Mouse (Mus musculus): ENCODE data around the gene Fhad1. TPM values are rescaled to one million over a fixed set of nuclear protein-coding genes. Genes with fewer than 3 reads are reported as not detected.

The Fhad1 gene
- polyA plus RNA-seq, 1 experiment from 2014 or later = 3.9 TPM

GRCm38 (mm10) chr4:142039662-142040353, 24.9 kb upstream of the Fhad1 start:
- H3K9ac ChIP-seq = no peak overlapping the region
- H3K9me3 ChIP-seq (replicated peaks) = no peaks in the 10 kb centered on the region
- H3K27ac ChIP-seq (ENCODE audit: poor library complexity, severe bottlenecking) = peak overlapping the region; percentile 91
- no peak overlapping the region for H3K4me2 ChIP-seq
- peak; percentile 74 for ATAC-seq (ENCODE audit: insufficient number of reproducible peaks, low FRiP score)
- H3K4me3 ChIP-seq = no peak overlapping the region
- 34% methylated on average over 9 of the region's 9 CpGs for WGBS
- no peaks in the 10 kb centered on the region for H3K27me3 ChIP-seq (replicated peaks)
- H3K36me3 ChIP-seq = peaks cover 18% of the 10 kb centered on the region; the same call in 1 of the 2 replicates
- H3K4me1 ChIP-seq (replicated peaks) = peaks cover 63% of the 10 kb centered on the region

GRCm38 (mm10) chr4:142037897-142038296, 23.0 kb upstream of the Fhad1 start:
- Histone ChIP-seq H3K9ac (no peak overlapping the region), H3K4me1 (replicated peaks) (peaks cover 46% of the 10 kb centered on the region), H3K27ac (ENCODE audit: poor library complexity, severe bottlenecking) (no peak overlapping the region), H3K27me3 (replicated peaks) (no peaks in the 10 kb centered on the region), H3K36me3 (peaks cover 18% of the 10 kb centered on the region; the same call in 1 of the 2 replicates), H3K4me3 (no peak overlapping the region), H3K4me2 (no peak overlapping the region), H3K9me3 (replicated peaks) (no peaks in the 10 kb centered on the region)
- ATAC-seq (ENCODE audit: insufficient number of reproducible peaks, low FRiP score) = no peak
- WGBS = 49% methylated on average over 4 of the region's 4 CpGs

GRCm38 (mm10) chr4:142028533-142028932, 13.7 kb upstream of the Fhad1 start:
- Histone ChIP-seq H3K36me3 (peaks cover 23% of the 10 kb centered on the region), H3K4me2 (peak overlapping the region; percentile 39), H3K9ac (no peak overlapping the region), H3K4me3 (no peak overlapping the region), H3K27ac (ENCODE audit: poor library complexity, severe bottlenecking) (no peak overlapping the region), H3K27me3 (replicated peaks) (no peaks in the 10 kb centered on the region), H3K4me1 (replicated peaks) (peaks cover 5% of the 10 kb centered on the region; the same call in 1 of the 2 replicates), H3K9me3 (replicated peaks) (no peaks in the 10 kb centered on the region)
- WGBS = 11% methylated on average over 13 of the region's 13 CpGs
- no peak for ATAC-seq (ENCODE audit: insufficient number of reproducible peaks, low FRiP score)

GRCm38 (mm10) chr4:142026965-142027364, 12.1 kb upstream of the Fhad1 start:
- H3K4me3 ChIP-seq = no peak overlapping the region
- peaks cover 5% of the 10 kb centered on the region; the same call in 1 of the 2 replicates for H3K4me1 ChIP-seq (replicated peaks)
- peaks cover 16% of the 10 kb centered on the region for H3K36me3 ChIP-seq
- H3K27me3 ChIP-seq (replicated peaks) = no peaks in the 10 kb centered on the region
- H3K9ac ChIP-seq = no peak overlapping the region
- no peak overlapping the region for H3K4me2 ChIP-seq
- no peaks in the 10 kb centered on the region for H3K9me3 ChIP-seq (replicated peaks)
- no peak overlapping the region for H3K27ac ChIP-seq (ENCODE audit: poor library complexity, severe bottlenecking)
- 53% methylated on average over 2 of the region's 2 CpGs for WGBS
- ATAC-seq (ENCODE audit: insufficient number of reproducible peaks, low FRiP score) = no peak

GRCm38 (mm10) chr4:142024536-142024935, 9.7 kb upstream of the Fhad1 start:
- Histone ChIP-seq H3K27ac (ENCODE audit: poor library complexity, severe bottlenecking) (no peak overlapping the region), H3K9me3 (replicated peaks) (no peaks in the 10 kb centered on the region), H3K4me2 (no peak overlapping the region), H3K9ac (no peak overlapping the region), H3K27me3 (replicated peaks) (no peaks in the 10 kb centered on the region), H3K36me3 (no peaks in the 10 kb centered on the region), H3K4me1 (replicated peaks) (peaks cover 5% of the 10 kb centered on the region; the same call in 1 of the 2 replicates), H3K4me3 (no peak overlapping the region)
- no peak for ATAC-seq (ENCODE audit: insufficient number of reproducible peaks, low FRiP score)
- WGBS = 88% methylated on average over 2 of the region's 2 CpGs

GRCm38 (mm10) chr4:142023166-142023565, 8.3 kb upstream of the Fhad1 start:
- H3K9ac ChIP-seq = no peak overlapping the region
- no peak overlapping the region for H3K4me3 ChIP-seq
- no peaks in the 10 kb centered on the region for H3K36me3 ChIP-seq
- ATAC-seq (ENCODE audit: insufficient number of reproducible peaks, low FRiP score) = no peak
- peaks cover 1% of the 10 kb centered on the region for H3K4me1 ChIP-seq (replicated peaks)
- H3K27me3 ChIP-seq (replicated peaks) = no peaks in the 10 kb centered on the region
- H3K4me2 ChIP-seq = no peak overlapping the region
- no peaks in the 10 kb centered on the region for H3K9me3 ChIP-seq (replicated peaks)
- 73% methylated on average over 4 of the region's 4 CpGs for WGBS
- H3K27ac ChIP-seq (ENCODE audit: poor library complexity, severe bottlenecking) = no peak overlapping the region

GRCm38 (mm10) chr4:142017686-142018085, 2.8 kb upstream of the Fhad1 start:
- Histone ChIP-seq H3K9me3 (replicated peaks) (no peaks in the 10 kb centered on the region), H3K4me3 (no peak overlapping the region), H3K9ac (no peak overlapping the region; the same call in 1 of the 2 replicates), H3K36me3 (no peaks in the 10 kb centered on the region), H3K27ac (ENCODE audit: poor library complexity, severe bottlenecking) (peak overlapping the region; percentile 39; the same call in 1 of the 2 replicates), H3K4me2 (peak overlapping the region; percentile 48), H3K27me3 (replicated peaks) (peaks cover 19% of the 10 kb centered on the region), H3K4me1 (replicated peaks) (peaks cover 35% of the 10 kb centered on the region)
- 4% methylated on average over 15 of the region's 15 CpGs for WGBS
- peak; percentile 86 for ATAC-seq (ENCODE audit: insufficient number of reproducible peaks, low FRiP score)

GRCm38 (mm10) chr4:142011236-142011635, 3.6 kb downstream of the Fhad1 start:
- Histone ChIP-seq H3K4me1 (replicated peaks) (peaks cover 29% of the 10 kb centered on the region), H3K27ac (ENCODE audit: poor library complexity, severe bottlenecking) (no peak overlapping the region), H3K9ac (no peak overlapping the region), H3K27me3 (replicated peaks) (peaks cover 26% of the 10 kb centered on the region), H3K36me3 (no peaks in the 10 kb centered on the region), H3K4me3 (no peak overlapping the region), H3K4me2 (no peak overlapping the region), H3K9me3 (replicated peaks) (no peaks in the 10 kb centered on the region)
- ATAC-seq (ENCODE audit: insufficient number of reproducible peaks, low FRiP score) = no peak
- 86% methylated on average over 13 of the region's 13 CpGs for WGBS

GRCm38 (mm10) chr4:142010441-142010840, 4.4 kb downstream of the Fhad1 start:
- Histone ChIP-seq H3K4me1 (replicated peaks) (peaks cover 24% of the 10 kb centered on the region), H3K36me3 (no peaks in the 10 kb centered on the region), H3K9ac (no peak overlapping the region), H3K9me3 (replicated peaks) (no peaks in the 10 kb centered on the region), H3K27me3 (replicated peaks) (peaks cover 22% of the 10 kb centered on the region), H3K4me2 (no peak overlapping the region), H3K4me3 (no peak overlapping the region), H3K27ac (ENCODE audit: poor library complexity, severe bottlenecking) (no peak overlapping the region)
- no peak for ATAC-seq (ENCODE audit: insufficient number of reproducible peaks, low FRiP score)
- WGBS = 84% methylated on average over 7 of the region's 7 CpGs

GRCm38 (mm10) chr4:142008206-142008605, 6.7 kb downstream of the Fhad1 start:
- 87% methylated on average over 11 of the region's 11 CpGs for WGBS
- Histone ChIP-seq H3K9me3 (replicated peaks) (no peaks in the 10 kb centered on the region), H3K4me2 (no peak overlapping the region), H3K27me3 (replicated peaks) (peaks cover 15% of the 10 kb centered on the region; the same call in 1 of the 2 replicates), H3K36me3 (no peaks in the 10 kb centered on the region), H3K9ac (no peak overlapping the region), H3K4me1 (replicated peaks) (peaks cover 15% of the 10 kb centered on the region), H3K27ac (ENCODE audit: poor library complexity, severe bottlenecking) (no peak overlapping the region), H3K4me3 (no peak overlapping the region)
- no peak for ATAC-seq (ENCODE audit: insufficient number of reproducible peaks, low FRiP score)

GRCm38 (mm10) chr4:142000581-142000980, 14.3 kb downstream of the Fhad1 start:
- H3K4me2 ChIP-seq = no peak overlapping the region
- H3K4me1 ChIP-seq (replicated peaks) = peaks cover 11% of the 10 kb centered on the region; the same call in 1 of the 2 replicates
- ATAC-seq (ENCODE audit: insufficient number of reproducible peaks, low FRiP score) = no peak
- no peak overlapping the region for H3K4me3 ChIP-seq
- H3K27ac ChIP-seq (ENCODE audit: poor library complexity, severe bottlenecking) = no peak overlapping the region
- peaks cover 7% of the 10 kb centered on the region; the same call in 1 of the 2 replicates for H3K9me3 ChIP-seq (replicated peaks)
- H3K36me3 ChIP-seq = no peaks in the 10 kb centered on the region
- H3K9ac ChIP-seq = no peak overlapping the region
- 53% methylated on average over 9 of the region's 9 CpGs for WGBS
- H3K27me3 ChIP-seq (replicated peaks) = no peaks in the 10 kb centered on the region

Measured in heart, embryonic 12.5 days (tissue).